Mouse (Mus musculus): ENCODE data around the gene 4930430F08Rik. TPM values are rescaled to one million over a fixed set of nuclear protein-coding genes. Genes with fewer than 3 reads are reported as not detected.

The 4930430F08Rik gene
- polyA plus RNA-seq (2017; shearing (Covaris generic)) = 9.8 TPM

DNA sequence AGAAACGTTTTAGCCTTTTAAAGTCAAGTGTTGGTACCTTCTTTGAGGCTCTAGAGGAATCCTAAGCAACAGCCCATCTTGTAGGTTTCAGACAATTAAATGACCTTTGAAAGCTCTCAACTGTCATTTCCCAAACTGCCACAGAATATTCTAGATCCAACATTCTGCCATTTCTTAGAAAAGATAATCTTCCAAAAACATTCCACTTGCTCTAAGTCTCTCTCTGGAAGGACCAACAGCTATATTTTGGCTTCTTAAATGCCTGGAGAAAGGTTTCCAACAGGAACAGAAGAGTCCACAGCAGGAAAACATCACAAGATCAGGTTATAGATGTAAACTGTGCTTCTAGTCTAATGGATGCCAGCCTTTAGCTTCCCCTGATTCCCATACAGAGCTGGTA is at the start of gene 4930430F08Rik, which contains the start of gene 1700017N19Rik:
TSS of gene 4930430F08Rik (minus strand) at position 101 of the 400 bp plus-strand sequence.
TSS of gene 1700017N19Rik (plus strand) at position 162 of the 400 bp plus-strand sequence.

Other genes with a start within 250 kb of the 4930430F08Rik start
- gene Gm4302, start 249.6 kb downstream of the 4930430F08Rik start, polyA plus RNA-seq (2017; shearing (Covaris generic)) = not detected
- not detected for gene Gm4303, start 244.5 kb downstream of the 4930430F08Rik start, polyA plus RNA-seq (2017; shearing (Covaris generic))
- not detected for gene Gm4305, start 239.3 kb downstream of the 4930430F08Rik start, polyA plus RNA-seq (2017; shearing (Covaris generic))
- gene Gm4307, start 229.1 kb downstream of the 4930430F08Rik start, polyA plus RNA-seq (2017; shearing (Covaris generic)) = not detected
- not detected for gene Gm4312, start 207.9 kb downstream of the 4930430F08Rik start, polyA plus RNA-seq (2017; shearing (Covaris generic))
- 2.8 TPM for gene Tmtc3, start 103.1 kb downstream of the 4930430F08Rik start, polyA plus RNA-seq (2017; shearing (Covaris generic))
- 3.8 TPM for gene Cep290, start 102.9 kb downstream of the 4930430F08Rik start, polyA plus RNA-seq (2017; shearing (Covaris generic))
- gene 1700017N19Rik, start 61 bp upstream of the 4930430F08Rik start, polyA plus RNA-seq (2017; shearing (Covaris generic)) = not detected